Mouse (Mus musculus) monocyte, adult 5-6 weeks (primary cell): ENCODE measurements around the gene Zfp991. TPM values are rescaled to one million over a fixed set of nuclear protein-coding genes. Genes with fewer than 3 reads are reported as not detected.
A peak's percentile ranks its signal among the peaks of the same experiment; 100 is the strongest.
"Not testable (repeated sequence)": the region's sequence is repeated elsewhere in the genome, so short reads cannot be mapped to it uniquely, and the experiment has no call there.

ENCODE experiments used
- ATAC-seq: fragments of 153-309, 156-312 bp; replicated peaks from 2 replicates; pipeline ENCODE4 v1.8.0; 2017; ENCODE audit warnings: mild to moderate bottlenecking; ENCODE audit not compliant: low TSS enrichment, insufficient number of reproducible peaks, severe bottlenecking, poor library complexity, low FRiP score
- total RNA-seq: library from RNA; stranded (forward); fragments of 200-1000, 200-491, 200-594 nt; gene quantifications from 3 replicates; pipeline ENCODE4 v1.2.3, GENCODE M21; 2017

Gene Zfp991
- total RNA-seq, 1 experiment from 2014 or later: 25.2 TPM

DNA sequence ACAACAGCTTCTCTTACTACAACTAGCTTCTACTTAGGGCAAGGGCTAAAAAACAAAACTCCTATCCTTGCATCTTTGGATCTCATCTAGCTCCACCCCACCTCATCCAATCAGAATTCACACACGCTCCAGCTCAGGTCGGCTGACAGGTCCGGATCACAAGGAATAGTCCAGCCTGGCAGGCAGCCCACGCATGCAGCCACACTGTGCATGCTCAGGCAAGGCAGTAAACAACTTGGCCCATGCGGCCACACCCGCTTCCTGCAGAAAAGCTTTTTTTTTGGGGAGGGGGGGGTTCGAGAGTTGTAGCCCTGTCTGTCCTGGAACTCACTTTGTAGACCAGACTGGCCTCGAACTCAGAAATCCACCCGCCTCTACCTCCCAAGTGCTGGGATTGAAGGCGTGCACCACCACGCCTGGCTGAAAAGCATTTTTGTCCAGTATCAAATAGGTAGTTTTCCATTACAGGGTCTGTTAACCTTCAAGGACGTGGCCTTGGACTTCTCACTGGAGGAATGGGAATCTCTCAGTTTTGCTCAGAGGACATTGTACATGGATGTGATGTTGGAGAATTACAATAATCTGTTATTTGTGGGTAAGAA, 44.5 kb downstream of the Zfp991 start:
- not testable (repeated sequence) for ATAC-seq

DNA sequence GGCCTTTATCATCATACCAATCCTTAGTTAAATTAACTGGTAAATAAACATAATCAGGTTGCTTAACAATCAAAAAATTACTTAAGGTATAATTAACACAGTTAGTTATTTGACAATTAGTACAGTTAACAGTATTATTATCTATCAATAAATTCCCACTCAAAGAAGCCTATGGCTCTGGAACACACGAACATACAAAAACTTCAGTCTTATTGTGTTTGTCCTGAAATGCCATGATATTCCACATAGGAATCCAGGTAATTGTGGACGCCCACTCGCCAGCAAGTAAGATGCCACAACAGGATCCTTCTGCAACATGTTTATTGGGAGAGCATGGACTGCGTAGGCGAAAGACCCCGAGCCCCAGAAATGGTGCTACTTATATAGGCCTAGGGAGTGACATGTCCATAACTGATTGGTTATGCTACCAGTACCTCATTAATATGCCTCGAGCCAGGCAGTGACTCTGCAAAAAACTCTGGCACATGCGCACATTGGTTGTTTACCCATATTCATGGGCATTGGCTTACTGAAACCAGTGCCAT, 49.4 kb downstream of the Zfp991 start:
- ATAC-seq: not testable (repeated sequence)

DNA sequence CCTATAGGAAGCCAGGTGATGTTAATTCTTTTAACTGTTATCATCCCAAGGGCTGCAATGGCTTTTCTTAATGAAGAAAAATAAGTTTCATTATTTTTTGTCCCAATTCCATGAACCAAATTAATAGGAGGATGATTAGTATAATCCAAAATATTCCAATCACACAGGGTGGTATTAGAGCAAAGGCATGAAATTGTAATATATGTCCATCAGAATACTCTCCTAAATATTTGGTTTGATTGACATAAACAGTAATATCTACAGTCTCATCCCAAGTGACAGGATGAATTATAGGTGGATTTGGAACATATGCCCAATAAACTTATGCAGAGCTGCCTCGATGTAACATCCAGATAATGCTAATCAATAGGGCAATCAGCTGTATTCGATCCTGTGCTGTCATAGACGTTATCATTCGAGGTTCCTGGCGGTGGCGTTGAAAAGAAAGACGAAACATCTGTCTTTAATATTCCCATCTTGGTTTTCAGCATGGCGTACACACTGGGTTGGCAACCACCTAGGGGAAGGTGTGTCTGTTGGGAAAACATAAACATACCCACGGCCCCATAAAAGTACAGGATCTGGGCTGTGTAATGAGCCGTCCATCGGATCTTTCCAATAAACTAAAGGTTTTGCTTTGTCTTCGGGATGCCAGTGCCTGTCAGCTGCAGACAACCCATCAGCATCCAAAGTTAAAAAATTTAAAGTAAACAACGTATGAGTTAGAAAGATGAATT, 50.3 kb downstream of the Zfp991 start:
- peak; percentile 63 for ATAC-seq

DNA sequence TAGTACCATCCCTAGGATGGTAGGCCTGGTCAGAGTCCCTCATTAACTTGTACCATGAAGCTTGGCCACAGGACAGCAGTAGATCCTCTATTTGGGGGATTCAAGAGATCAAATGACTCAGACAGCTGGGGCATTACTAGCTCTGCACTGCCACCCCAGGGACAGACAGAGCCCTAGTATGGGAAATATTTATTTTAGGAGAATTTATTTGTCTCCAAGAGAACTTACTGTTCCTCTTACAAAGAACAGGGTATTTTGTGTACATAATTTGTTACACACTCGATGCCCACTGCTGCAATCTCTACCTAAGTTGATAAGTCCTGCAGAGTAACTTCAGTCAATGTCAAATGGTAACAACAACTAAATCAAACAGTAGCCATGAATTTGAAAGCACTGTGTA, 55.0 kb downstream of the Zfp991 start:
- peak; percentile 34; the same call in 1 of the 2 replicates for ATAC-seq

DNA sequence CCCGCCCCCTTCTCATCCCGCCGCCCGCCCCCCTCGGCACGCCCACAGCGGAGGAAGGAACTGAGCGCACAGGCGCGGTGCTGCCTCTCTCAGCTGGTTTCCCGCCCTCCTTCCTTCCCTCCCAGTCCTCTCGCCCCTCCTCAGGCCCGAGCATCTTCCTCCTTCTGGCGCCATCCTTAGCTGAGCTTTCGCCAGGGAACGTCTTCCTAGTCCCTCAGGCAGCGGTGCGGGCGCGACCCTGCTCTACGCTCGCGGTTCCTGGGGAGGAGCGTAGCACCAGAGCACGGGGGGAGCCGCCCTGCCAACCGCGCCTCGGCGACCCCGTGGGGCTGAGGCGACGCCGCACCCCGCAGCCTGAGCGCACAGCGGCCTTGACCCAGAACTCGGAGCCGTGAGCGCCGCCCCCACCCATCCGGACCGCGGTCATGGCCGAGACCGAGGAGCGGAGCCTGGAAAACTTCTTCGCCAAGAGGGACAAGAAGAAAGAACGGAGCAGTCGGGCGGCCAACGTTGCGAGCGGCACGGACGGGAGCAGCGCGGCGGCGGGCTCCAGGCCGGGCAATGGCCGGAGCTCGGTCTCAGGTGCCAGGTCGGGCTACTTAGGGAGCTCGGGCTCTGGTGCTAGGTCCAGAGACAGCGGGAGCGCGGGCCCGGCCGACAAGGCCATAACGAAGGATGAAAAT, 55.6 kb downstream of the Zfp991 start:
- ATAC-seq: peak; percentile 65

DNA sequence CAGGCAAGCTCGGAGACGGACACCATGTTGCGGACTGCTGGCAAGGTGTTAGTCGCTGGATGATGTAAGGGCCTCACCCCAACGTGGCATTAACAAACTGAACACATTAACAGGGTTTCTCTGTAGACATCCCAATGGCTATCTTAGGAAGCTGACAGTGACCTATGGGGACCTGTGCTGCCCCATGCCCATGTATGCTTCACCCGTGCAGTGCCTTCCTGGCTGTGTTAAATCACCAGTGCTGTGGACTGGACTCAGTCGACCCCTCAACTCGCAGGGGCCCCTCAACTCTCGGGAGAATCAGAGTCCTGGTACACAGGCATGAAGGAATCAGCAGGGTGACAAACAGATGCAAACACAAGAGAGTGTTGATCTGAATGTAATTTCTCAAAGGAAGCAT, 63.3 kb downstream of the Zfp991 start:
- not testable (repeated sequence) for ATAC-seq

DNA sequence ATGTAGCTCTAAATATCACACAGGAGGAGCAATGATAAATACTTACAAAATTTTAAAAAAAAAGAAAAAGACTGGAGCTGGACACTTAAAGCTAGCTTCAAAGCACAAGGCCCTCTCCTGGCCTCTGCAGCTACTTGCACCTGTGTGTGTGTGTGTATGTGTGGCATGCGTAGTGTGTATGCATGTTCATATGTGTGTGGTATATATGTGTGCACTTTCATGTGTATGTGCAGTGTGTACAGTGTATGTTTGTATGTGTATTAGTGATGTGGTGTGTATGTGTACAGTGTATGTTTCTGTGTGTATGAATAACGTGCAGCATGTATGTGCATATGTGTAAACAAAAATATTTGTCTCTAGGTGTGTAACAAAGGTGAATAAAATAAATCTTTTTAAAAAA, 65.4 kb downstream of the Zfp991 start:
- ATAC-seq: not testable (repeated sequence)

DNA sequence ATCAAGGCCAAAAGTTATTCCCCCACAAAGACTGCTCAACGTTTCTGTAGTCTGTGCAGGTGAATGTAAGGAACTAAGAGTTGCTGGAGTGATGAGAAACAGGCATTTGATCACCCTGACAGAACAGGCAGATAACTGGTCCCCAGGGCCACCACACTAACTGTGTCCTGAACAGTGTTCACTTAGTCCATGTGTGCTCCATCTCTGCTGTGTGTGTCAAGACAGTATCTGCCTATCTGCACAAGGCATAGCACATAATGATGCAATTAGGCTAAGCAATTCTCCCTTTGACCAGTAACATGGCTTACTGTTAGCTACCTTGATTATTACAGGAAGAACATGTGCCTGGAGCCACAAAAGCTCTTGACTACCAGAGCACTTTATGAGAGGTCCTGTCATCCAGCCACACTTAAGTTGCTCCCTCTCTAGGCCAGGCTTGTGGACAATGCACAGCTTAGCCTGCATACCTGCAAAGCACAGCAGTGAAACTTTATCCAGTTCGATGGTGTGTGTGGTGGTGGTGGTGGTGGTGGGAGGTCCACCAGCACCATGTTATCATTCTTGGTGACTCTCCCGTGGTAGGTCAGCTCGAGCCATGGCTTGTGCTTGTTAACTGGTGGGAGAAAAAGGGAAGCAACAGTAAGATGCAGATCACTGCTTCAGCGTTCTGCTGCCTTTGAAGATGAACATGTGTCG, 67.4 kb downstream of the Zfp991 start:
- peak; percentile 45; the same call in 1 of the 2 replicates for ATAC-seq

DNA sequence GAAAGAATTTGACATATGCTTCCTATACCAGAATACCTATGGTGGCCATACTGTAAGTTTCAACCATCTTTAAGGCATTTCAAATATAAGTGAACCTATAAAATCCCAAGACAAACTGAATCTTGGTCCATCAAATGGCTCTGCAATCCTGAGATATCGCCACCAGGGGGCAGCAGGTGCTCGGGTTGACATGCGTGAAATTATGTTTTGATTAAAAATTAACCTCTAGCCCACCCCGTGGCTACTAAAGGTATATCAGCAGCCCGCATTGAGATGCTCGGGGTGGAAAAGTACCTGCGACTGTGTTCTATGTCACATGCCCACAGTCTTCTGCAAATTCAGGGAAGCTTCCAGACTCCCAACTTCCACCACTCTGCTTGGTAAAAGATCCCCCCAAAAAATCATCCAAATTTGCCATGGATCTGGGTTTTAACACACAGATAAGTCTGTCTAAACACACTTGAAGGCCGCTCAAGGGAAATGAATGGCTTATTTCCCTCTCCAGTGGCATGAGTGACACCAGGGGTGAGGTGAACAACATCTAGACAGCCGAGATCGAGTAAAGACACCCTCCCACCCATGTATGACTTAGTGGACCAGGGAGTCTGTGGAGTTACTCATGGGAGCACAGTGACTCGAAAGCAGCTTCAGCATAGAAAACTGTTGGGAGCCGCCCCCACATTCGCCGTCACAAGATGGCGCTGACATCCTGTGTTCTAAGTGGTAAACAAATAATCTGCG, 70.3 kb downstream of the Zfp991 start:
- ATAC-seq: peak; percentile 40; the same call in 1 of the 2 replicates

DNA sequence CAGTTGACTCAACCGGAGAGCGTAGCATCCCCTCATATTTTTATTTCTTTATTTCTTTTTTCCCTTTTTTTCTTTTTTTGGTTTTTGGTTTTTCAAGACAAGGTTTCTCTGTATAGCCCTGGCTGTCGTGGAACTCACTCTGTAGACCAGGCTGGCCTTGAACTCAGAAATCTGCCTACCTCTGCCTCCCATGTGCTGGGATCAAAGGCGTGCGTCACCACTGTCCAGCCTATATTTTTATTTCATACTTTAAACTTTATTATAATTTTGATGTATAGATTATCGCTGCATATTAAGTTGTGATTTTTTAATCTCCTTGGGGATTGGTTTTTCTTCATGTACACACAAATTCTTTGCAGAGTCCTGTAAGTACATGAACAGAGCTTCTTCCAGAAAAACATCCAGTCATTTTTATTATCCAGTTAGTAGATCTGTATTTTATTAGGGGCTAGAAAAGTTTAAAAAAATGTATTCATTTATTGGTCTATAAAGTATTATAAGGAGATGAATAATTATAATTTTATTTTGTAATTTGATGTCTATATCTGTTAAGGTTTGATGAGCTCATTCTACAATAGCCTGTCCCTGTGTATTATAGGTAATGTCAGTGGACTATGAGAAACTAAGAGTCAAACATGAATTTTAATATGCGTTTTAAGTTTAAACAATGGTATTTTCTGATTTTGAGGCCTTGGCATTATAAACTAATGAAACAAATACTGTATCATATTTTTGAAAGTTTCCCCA, 80.5 kb downstream of the Zfp991 start:
- ATAC-seq: not testable (repeated sequence)

DNA sequence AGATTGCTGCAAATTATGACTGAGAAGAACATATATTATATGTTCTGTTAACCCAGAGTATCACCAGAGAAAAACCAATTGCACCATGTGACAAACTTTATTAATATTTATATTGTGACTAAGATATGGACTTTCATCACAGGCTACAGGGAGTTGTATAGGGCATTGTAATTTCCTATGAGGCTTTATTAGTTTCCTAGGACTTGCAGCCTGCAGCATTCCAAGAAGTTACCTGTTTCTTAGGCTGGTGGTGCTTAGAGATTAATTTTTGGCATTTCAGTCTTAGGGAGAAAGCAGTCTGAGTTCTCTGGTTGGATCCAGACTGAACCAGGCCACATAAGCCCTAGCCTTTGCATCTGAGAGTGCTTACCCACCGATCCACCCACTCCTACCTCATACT, 82.4 kb downstream of the Zfp991 start:
- ATAC-seq: not testable (repeated sequence)

DNA sequence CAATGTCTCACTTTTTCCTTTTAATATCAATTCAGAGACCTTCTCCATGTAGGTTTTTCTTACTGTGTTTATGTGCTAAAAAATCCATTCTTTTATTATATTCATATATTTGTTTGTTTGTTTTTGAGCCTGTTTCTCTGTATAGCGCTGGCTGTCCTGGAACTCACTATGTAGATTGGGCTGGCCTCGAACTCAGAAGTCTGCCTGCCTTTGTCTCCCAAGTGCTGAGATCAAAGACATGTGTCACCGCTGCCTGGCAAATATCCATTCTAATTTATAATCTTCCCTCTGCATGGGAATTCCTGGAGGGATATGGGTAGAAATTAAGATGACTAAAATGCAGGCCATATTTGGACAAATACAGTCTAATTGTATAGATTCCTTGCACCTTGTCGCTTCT, 85.8 kb downstream of the Zfp991 start:
- ATAC-seq: not testable (repeated sequence)

DNA sequence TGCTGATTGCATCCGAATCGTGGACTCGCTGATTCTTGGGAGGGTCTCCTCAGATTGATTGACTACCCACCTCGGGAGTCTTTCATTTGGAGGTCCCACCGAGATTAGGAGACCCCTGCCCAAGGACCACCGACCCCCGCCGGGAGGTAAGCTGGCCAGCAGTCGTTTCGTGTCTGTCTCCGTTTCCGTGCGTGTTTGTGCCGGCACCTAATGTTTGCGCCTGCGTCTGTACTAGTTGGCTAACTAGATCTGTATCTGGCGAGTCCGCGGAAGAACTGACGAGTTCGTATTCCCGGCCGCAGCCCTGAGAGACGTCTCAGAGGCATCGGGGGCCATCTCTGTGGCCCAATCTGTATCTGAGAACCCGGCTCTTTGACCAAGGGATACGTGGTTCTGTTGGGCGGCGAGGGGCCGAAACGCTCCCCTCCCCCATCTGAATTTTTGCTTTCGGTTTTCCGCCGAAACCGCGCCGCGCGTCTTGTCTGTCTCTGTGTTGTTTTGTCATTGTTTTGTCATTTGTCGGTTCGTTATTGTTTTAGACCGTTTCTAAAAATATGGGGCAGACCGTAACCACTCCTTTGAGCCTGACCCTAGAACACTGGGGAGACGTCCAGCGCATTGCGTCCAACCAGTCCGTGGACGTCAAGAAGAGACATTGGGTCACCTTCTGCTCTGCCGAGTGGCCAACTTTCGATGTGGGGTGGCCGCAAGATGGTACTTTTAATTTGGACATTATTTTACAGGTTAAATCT, 87.7 kb downstream of the Zfp991 start:
- not testable (repeated sequence) for ATAC-seq

DNA sequence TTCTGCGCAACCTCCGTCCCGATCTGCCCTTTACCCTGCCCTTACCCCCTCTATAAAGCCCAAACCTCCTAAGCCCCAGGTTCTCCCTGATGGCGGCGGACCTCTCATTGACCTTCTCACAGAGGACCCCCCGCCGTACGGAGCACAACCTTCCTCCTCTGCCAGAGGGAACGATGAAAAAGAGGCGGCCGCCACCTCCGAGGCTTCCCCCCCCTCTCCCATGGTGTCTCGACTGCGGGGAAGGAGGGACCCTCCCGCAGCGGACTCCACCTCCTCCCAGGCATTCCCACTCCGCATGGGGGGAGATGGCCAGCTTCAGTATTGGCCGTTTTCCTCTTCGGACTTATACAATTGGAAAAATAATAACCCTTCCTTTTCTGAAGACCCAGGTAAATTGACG, 88.4 kb downstream of the Zfp991 start:
- not testable (repeated sequence) for ATAC-seq

DNA sequence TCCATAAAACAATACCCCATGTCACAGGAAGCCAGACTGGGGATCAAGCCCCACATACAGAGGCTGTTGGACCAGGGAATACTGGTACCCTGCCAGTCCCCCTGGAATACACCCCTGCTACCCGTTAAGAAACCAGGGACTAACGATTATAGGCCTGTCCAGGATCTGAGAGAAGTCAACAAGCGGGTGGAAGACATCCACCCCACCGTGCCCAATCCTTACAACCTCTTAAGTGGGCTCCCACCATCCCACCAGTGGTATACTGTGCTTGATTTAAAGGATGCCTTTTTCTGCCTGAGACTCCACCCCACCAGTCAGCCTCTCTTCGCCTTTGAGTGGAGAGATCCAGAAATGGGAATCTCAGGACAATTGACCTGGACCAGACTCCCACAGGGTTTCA, 90.2 kb downstream of the Zfp991 start:
- not testable (repeated sequence) for ATAC-seq

DNA sequence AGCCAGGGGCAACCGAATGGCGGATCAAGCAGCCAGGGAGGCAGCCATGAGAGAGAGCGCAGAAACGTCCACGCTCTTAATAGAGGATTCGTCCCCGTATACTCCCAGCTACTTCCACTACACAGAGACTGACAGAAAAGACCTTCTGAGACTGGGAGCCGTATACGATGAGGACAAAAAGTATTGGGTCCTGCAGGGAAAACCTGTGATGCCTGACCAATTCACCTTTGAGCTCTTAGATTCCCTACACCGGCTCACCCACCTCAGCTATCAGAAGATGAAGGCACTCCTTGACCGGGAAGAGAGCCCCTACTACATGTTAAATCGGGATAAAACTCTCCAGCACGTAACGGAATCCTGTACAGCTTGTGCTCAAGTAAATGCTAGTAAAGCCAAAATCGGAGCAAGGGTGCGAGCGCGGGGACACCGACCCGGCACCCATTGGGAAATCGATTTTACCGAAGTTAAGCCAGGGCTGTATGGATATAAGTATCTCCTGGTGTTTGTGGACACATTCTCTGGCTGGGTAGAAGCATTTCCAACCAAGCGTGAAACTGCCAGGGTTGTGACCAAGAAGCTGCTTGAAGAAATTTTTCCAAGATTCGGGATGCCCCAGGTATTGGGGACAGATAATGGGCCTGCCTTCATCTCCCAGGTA, 92.1 kb downstream of the Zfp991 start:
- not testable (repeated sequence) for ATAC-seq
